Mouse (Mus musculus) thymus, adult 2 months (tissue): ENCODE measurements around the gene Bmx.

Experiments
- CTCF ChIP-seq: fragments of 200-500 bp; IDR thresholded peaks from 2 replicates; pipeline ENCODE4 v1.5.1; 2012; ENCODE audit warnings: mild to moderate bottlenecking, control low read depth, low read length, moderate library complexity, borderline replicate concordance; ENCODE audit not compliant: control insufficient read depth, poor library complexity, insufficient read depth; ENCODE audit errors: extremely low read depth
- POLR2A ChIP-seq: fragments of 200-500 bp; IDR thresholded peaks from 2 replicates; pipeline ENCODE4 v1.6.1; 2012; ENCODE audit warnings: mild to moderate bottlenecking, low read length, control low read depth, moderate library complexity; ENCODE audit not compliant: control insufficient read depth, poor library complexity, insufficient read depth; ENCODE audit errors: extremely low read depth

DNA sequence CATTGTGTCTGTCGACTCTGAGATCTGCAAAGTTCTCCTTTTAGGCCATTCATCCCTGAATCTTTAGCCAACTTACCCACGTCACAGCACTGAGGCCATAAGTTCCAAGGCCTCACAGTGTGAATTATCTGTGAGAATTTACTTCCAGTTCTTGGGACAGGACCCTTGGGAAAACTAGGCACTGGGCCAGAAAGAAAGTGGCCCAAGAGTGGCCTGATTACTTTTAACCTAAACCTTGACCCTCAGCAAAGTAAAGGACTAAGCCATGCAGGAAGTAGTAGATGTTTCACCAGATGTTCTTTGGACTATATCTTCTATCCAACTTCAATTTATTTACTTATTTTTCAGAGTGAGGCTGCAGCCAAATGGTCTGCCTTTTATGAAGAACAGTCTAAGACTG, 105.3 kb downstream of the Bmx start:
- TF ChIP-seq POLR2A = no peak
- TF ChIP-seq CTCF = no peak
